Mouse (Mus musculus) cerebellum, postnatal 4 days (tissue): ENCODE results near the gene Ikzf1.

Experiments used
- DNase-seq, 2 experiments: peaks; one replicate each; pipeline ENCODE4 v3.0.0; 2022; ENCODE audit warnings: low spot score in 2 of 2, mixed read lengths in 1 of 2

Gene Ikzf1

GRCm38 (mm10) chr11:11719748-11720147 lies 34.9 kb downstream of the Ikzf1 start:
- DNase-seq: no peak

DNA sequence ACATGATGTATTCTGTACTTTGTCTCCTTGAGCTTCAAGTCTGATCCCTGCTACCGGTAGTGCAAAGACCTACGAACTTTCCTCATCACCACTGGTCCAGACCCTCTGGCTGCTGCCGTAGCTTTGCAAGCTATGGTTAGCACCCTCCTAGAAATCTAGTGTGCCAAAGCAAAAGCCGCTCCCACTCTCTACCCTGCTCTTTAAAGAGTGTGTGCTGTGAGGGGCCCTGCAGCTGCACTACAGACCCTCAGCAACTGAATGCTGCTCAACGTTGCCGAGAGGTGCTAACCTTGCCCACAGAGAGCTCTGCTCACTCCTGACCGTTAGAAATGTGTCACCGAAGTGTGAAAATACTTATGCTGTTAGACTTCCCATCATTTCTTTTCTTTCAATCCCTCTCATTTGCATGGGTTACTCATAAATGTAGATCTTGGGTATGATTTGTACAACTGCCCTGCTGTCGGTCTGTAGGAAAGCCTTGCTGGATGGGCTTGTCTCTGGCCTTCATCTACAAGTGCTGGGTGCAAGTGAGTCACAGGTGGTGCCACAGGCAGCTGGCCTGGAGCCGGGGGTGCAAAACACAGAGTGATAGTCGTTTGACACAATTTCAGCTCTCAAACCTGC lies 40.6 kb downstream of the Ikzf1 start:
- no peak for DNase-seq

- DNase-seq: no peak
These were observed 41.2 kb downstream of the Ikzf1 start for GRCm38 (mm10) chr11:11725876-11726525.

GRCm38 (mm10) chr11:11726807-11727276 lies 42.0 kb downstream of the Ikzf1 start:
- no peak for DNase-seq

DNA sequence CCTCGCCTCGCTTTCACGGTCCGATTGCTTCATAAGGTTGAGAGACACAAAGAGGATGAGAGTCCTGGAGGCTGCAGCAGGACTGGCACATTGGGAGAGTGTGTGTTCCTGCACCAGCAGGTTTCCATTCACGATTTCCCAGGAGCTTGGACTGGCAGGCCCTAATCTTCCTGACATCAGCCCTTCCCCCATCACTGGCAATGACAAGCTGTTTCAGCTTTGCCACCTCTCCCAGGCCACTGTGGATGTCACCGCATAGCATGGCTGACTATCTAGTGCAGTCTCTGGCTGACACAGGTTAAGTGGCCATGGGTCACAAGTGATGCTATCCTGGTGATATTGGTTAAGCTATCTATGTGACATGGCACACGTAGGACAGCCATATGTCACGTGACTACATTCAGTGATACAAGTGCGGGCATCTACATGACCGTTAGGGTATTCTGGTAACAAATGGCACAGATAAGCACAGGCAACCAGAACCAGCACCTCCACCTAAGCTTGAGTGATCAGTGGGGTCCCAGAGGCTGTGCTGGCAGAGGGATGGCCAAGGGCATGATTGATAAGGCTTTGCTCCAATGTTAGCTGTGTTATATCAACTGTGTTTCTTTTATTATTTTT lies 43.2 kb downstream of the Ikzf1 start:
- DNase-seq: no peak

GRCm38 (mm10) chr11:11729216-11729615 lies 44.4 kb downstream of the Ikzf1 start:
- DNase-seq: no peak

DNA sequence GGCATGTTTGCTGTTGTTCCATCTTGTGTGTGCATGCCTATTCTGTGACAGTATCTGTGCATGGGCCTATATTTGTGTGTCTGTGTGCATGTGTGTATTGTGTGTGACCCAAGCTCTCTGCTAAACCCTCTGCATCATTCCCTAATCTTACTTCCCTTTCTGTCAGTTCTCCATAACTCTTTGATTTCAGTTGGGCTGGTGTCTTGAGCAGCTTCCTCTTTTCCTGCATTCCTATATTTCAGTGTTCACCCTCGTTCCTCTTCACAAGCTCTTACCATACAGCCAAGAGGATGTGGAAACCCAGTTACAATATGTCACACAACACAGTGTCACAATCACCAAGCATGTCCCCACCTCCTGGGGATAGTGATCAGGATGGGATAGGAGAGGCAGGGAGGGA lies 45.3 kb downstream of the Ikzf1 start:
- DNase-seq: no peak

GRCm38 (mm10) chr11:11731727-11732126 lies 46.9 kb downstream of the Ikzf1 start:
- DNase-seq: no peak

DNA sequence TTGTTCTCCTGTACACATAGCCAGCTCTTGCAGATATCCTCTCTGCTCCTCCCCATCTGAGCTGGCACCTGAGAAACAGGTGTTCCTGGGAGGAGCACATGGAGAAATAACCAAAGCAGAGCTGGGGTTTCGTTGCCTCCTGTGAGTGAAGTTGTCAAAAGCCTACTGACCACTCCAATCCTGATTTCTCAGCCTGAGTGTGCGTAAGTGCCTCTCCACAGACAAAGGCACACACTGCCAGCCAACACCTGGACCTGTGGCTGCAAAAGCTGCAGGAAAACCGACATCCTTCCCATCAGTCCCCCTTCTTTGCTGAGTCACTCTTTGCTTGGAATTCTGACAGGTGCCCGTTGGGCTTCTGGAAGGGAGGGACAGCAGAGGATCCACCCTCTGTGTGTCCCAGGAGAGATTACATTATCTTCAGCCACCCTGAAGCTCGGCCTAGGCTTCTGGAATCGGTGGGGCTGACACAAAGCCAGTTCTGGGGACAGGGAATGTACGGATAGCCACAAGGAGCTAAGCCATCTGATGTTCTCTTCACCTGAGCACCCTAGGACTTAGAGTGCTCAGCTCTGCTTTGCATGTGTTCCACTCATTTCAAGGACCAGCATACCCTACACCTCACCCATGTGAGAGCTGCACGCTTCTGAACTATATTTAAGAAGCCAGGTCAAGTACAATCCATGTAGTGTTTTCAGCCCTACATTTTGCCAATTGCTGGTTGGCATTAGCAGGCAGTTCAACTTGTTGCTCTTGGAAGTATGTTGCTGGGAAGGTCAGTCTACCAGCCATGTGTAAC lies 48.4 kb downstream of the Ikzf1 start:
- DNase-seq: no peak

GRCm38 (mm10) chr11:11735155-11735554 lies 50.4 kb downstream of the Ikzf1 start:
- no peak for DNase-seq

DNA sequence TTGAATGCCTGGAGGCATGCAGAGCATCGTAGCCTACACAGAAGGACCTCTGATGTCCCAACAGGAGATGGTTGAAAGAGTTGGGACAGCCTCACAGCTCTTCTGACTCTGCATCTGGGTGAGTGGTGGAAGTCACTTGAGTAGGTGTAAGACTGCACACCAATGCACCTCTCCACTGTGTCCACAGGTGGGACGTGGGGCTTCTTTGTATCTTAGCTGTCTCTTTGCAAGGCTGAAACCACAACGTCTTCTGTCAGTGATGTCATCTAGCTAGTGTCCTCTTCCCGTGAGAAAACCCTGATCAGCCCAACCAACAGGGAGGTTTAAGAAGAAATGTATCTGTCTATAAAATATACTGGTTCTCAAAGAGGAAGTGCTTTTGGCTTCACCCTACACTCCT lies 52.1 kb downstream of the Ikzf1 start:
- DNase-seq: no peak

- no peak for DNase-seq
These were observed 52.8 kb downstream of the Ikzf1 start for GRCm38 (mm10) chr11:11737562-11737961.

- DNase-seq: no peak
These were observed 54.3 kb downstream of the Ikzf1 start for GRCm38 (mm10) chr11:11739054-11739453.

DNA sequence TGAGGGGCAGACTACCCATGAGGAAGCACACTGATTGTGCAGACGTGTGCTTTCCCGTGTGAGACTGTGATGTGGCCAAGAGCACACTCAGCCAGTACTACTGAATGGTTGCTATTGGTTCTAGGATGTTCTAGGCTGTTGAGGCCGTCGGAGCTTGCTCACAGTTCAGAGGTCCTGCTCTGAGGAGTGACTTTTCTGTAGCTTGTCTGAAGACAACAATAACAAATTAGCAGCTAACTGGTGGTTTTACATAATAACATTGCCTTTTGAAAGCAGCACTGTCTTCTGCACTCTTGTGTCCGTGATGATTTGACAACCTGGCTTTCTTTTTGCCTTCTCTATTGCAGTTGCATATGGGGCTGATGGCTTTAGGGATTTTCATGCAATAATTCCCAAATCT lies 55.8 kb downstream of the Ikzf1 start:
- DNase-seq: no peak

GRCm38 (mm10) chr11:11741574-11741973 lies 56.8 kb downstream of the Ikzf1 start:
- no peak for DNase-seq

DNA sequence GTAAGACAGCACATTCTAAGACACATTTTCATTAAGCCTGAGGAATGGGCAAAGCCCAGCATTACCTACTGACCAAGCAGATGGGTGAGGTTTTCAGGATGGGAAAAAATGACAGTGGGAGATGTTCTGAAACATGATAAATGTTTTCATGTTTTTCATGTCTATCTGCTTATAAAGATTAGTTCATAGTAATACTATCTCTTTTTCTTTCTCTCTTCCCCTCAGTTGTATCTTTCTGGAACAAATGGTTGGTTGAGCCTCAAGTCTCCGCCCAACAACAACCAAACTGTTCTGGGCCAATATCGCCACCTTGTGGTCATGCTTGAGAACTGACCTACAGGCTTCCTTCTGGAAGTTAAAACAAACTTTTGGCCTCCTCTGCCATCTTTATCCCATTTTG lies 57.8 kb downstream of the Ikzf1 start:
- DNase-seq: peak in 1 of 2 experiments; percentile 6

DNA sequence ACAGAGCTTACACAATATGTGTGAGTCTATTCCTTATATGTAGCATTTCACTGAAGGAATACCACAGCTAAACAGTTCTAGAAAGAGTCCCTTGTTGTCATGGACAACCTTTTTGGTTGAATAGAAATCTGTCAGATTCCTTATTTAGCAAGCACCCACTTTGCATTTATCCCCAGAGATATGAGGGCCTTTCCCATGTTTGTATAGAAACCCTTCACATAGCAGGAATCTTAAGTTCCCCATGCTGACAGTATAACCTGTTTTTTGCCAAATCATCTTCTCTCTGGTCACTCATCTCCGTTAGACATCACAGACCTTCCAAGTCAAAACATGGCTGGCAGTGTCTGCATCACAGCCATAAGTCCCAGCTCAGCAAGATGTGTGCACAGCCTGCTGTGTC lies 59.4 kb downstream of the Ikzf1 start:
- DNase-seq: no peak

GRCm38 (mm10) chr11:11751091-11751490 lies 66.3 kb downstream of the Ikzf1 start:
- DNase-seq: no peak

- no peak for DNase-seq
These were observed 68.1 kb downstream of the Ikzf1 start for GRCm38 (mm10) chr11:11752859-11753258.

DNA sequence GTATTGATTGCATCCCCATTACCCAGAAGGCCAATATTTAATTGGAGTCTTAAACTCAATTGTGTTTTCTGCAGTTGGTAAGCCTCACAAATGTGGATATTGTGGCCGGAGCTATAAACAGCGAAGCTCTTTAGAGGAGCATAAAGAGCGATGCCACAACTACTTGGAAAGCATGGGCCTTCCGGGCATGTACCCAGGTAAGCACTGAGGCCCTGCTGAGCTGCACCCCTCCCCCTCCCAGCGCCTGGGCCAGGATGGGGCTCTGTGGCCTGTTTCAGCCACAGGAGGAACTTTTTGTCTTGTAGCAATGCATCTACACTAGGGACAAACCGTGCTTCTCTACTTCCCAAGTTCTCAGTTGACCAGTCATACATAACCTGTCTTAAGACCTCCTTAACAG lies 73.3 kb downstream of the Ikzf1 start:
- no peak for DNase-seq

DNA sequence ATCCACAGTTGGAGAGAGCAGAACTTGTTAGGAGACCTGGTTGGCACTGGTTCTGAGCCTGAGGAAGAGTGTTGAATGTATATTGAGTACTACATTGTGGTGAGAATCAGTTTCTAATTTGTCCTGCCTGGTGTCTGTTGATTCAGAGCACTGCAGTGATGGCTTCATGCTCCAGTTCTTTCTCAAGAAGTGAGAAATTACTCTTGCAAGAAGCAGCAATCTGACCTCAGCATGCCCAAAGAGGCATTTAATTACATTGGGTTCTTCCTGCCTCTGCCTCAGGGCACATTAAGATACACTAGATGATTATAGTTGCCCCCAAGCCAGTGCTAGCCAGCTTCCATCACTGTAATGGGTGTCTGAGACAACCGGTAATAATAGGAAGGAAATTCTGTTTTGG lies 74.1 kb downstream of the Ikzf1 start:
- no peak for DNase-seq

DNA sequence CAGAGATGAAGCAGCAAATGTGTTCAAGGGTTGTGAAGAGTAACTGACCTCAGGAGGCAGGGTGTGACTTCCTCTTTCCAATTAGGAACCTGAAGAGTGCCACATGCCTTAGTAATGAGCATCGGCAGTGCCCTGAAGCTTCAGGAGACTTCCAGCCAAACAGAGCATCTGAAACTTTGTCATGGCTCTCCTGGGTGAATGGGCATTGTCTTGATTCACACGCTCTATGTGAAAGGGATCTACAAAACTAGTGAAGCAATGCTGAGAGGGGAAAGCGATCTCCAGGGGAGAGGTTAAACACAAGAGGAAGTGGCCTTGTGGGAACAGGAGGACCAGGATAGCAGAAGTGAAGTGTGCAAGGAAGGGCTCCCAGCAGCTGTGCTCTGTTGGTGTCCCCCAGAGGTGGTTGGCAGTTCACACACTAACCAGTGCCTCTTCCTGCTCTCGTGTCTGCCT lies 78.4 kb downstream of the Ikzf1 start:
- no peak for DNase-seq
